Mouse (Mus musculus) neural tube, embryonic 14.5 days (tissue): ENCODE measurements around the gene F2rl1. TPM values are rescaled to one million over a fixed set of nuclear protein-coding genes. Genes with fewer than 3 reads are reported as not detected.

Experiments
- polyA plus RNA-seq: library from polyadenylated mRNA; unstranded; fragments of >200 nt; fragmentation: Nextera tagmentation; extraction: Ambion mirVana; gene quantifications from 2 replicates; pipeline ENCODE4 v1.2.1, GENCODE M21; 2014

Gene F2rl1
- polyA plus RNA-seq, 1 experiment from 2014 or later: not detected

Other genes with a start within 250 kb of the F2rl1 start
- 30.7 and 34.3 TPM in 2 replicates for gene Zbed3, start 201.6 kb downstream of the F2rl1 start, polyA plus RNA-seq
- 31.9 and 41.9 TPM in 2 replicates for gene Aggf1, start 149.9 kb downstream of the F2rl1 start, polyA plus RNA-seq
- gene Crhbp, start 80.3 kb downstream of the F2rl1 start, polyA plus RNA-seq: 6.7 and 8.8 TPM in 2 replicates
- gene S100z, start 46.5 kb downstream of the F2rl1 start, polyA plus RNA-seq: not detected in 2 replicates
- gene F2r, start 93.3 kb upstream of the F2rl1 start, polyA plus RNA-seq: 65.2 and 74.2 TPM in 2 replicates
- 1.7 and 2.7 TPM in 2 replicates for gene F2rl2, start 171.6 kb upstream of the F2rl1 start, polyA plus RNA-seq